Mouse (Mus musculus): ENCODE measurements around the gene Hunk.

Gene Hunk

GRCm38 (mm10) chr16:90394761-90395160, 8.9 kb downstream of the Hunk start:
- DNase-seq (ENCODE audit: low spot score): no peak

GRCm38 (mm10) chr16:90395996-90396556, 10.3 kb downstream of the Hunk start:
- no peak for DNase-seq (ENCODE audit: low spot score)

GRCm38 (mm10) chr16:90396882-90397281, 11.1 kb downstream of the Hunk start:
- no peak for DNase-seq (ENCODE audit: low spot score)

GRCm38 (mm10) chr16:90400314-90400713, 14.5 kb downstream of the Hunk start:
- no peak for DNase-seq (ENCODE audit: low spot score)

- no peak for DNase-seq (ENCODE audit: low spot score)
These were observed 15.3 kb downstream of the Hunk start for GRCm38 (mm10) chr16:90400906-90401666.

- no peak for DNase-seq (ENCODE audit: low spot score)
These were observed 16.5 kb downstream of the Hunk start for GRCm38 (mm10) chr16:90402292-90402691.

- no peak for DNase-seq (ENCODE audit: low spot score)
These were observed 19.4 kb downstream of the Hunk start for GRCm38 (mm10) chr16:90405195-90405594.

GRCm38 (mm10) chr16:90405599-90405998, 19.8 kb downstream of the Hunk start:
- DNase-seq (ENCODE audit: low spot score): no peak

GRCm38 (mm10) chr16:90407541-90408289, 21.9 kb downstream of the Hunk start:
- DNase-seq (ENCODE audit: low spot score): no peak

- no peak for DNase-seq (ENCODE audit: low spot score)
These were observed 26.6 kb downstream of the Hunk start for GRCm38 (mm10) chr16:90412096-90413082.

GRCm38 (mm10) chr16:90416621-90417020, 30.8 kb downstream of the Hunk start:
- DNase-seq (ENCODE audit: low spot score): no peak

GRCm38 (mm10) chr16:90418661-90419060, 32.8 kb downstream of the Hunk start:
- no peak for DNase-seq (ENCODE audit: low spot score)

- no peak for DNase-seq (ENCODE audit: low spot score)
These were observed 35.3 kb downstream of the Hunk start for GRCm38 (mm10) chr16:90421145-90421544.

GRCm38 (mm10) chr16:90421551-90421950, 35.7 kb downstream of the Hunk start:
- no peak for DNase-seq (ENCODE audit: low spot score)

GRCm38 (mm10) chr16:90422108-90422529, 36.3 kb downstream of the Hunk start:
- DNase-seq (ENCODE audit: low spot score): no peak

- no peak for DNase-seq (ENCODE audit: low spot score)
These were observed 38.1 kb downstream of the Hunk start for GRCm38 (mm10) chr16:90423898-90424297.

- no peak for DNase-seq (ENCODE audit: low spot score)
These were observed 38.6 kb downstream of the Hunk start for GRCm38 (mm10) chr16:90424391-90424790.

- DNase-seq (ENCODE audit: low spot score): no peak
These were observed 40.4 kb downstream of the Hunk start for GRCm38 (mm10) chr16:90426234-90426633.

- DNase-seq (ENCODE audit: low spot score): no peak
These were observed 42.2 kb downstream of the Hunk start for GRCm38 (mm10) chr16:90427838-90428630.

- DNase-seq (ENCODE audit: low spot score): no peak
These were observed 47.7 kb downstream of the Hunk start for GRCm38 (mm10) chr16:90433551-90433950.

- DNase-seq (ENCODE audit: low spot score): no peak
These were observed 49.4 kb downstream of the Hunk start for GRCm38 (mm10) chr16:90435231-90435630.

All from layer of hippocampus, adult 9-10 months (tissue).